7 mouse cellular contexts compared by ENCODE assay signal in genomic region chr10:122447861-122448716, GRCm38 (mm10). TPM values are rescaled to one million over a fixed set of nuclear protein-coding genes. Genes with fewer than 3 reads are reported as not detected.
DNase-seq lines count a peak whose midpoint lies in the region; ATAC-seq lines count a peak whose summit lies in the region.

Gene Avpr1a, plus strand, starts transcription at chr10:122448499.

- no peaks in the 10 kb centered on the region for H3K9me3 ChIP-seq in forebrain, embryonic 11.5 days (ENCODE audit: control insufficient read depth, low read length)
- H3K9me3 ChIP-seq in hindbrain, embryonic 15.5 days: no peaks in the 10 kb centered on the region
- H3K9me3 ChIP-seq in midbrain, embryonic 10.5 days (replicated peaks): no peaks in the 10 kb centered on the region

- H3K36me3 ChIP-seq in forebrain, embryonic 11.5 days (ENCODE audit: control insufficient read depth, insufficient read depth, low read length): no peaks in the 10 kb centered on the region
- H3K36me3 ChIP-seq in hindbrain, embryonic 15.5 days: no peaks in the 10 kb centered on the region
- H3K36me3 ChIP-seq in midbrain, embryonic 10.5 days: no peaks in the 10 kb centered on the region

- ATAC-seq in forebrain, embryonic 11.5 days (replicated peaks; ENCODE audit: low FRiP score): peak; percentile 42
- ATAC-seq in hindbrain, embryonic 15.5 days (ENCODE audit: low FRiP score, low read depth): peak; percentile 42

- 4% methylated on average over 34 of the region's 34 CpGs for WGBS in forebrain, embryonic 11.5 days
- WGBS in hindbrain, embryonic 15.5 days: 4% methylated on average over 34 of the region's 34 CpGs
- 5% methylated on average over 34 of the region's 34 CpGs for WGBS in midbrain, embryonic 10.5 days

- no peak within 1 kb of the TSS for H3K27ac ChIP-seq in forebrain, embryonic 11.5 days (ENCODE audit: low read depth, low read length)
- no peak within 1 kb of the TSS for H3K27ac ChIP-seq in hindbrain, embryonic 15.5 days (replicated peaks)
- H3K27ac ChIP-seq in midbrain, embryonic 10.5 days (replicated peaks): no peak within 1 kb of the TSS

- peak within 1 kb of the TSS; percentile 17; the same call in 1 of the 2 replicates for H3K9ac ChIP-seq in forebrain, embryonic 11.5 days (ENCODE audit: low read length)
- peak within 1 kb of the TSS; percentile 42 for H3K9ac ChIP-seq in hindbrain, embryonic 15.5 days

- 0 out of 2 replicates have a peak, but pooled peaks cover 8% of the 10 kb centered on the region for H3K4me1 ChIP-seq in forebrain, embryonic 11.5 days (replicated peaks; ENCODE audit: control insufficient read depth, insufficient read depth, low read length)
- H3K4me1 ChIP-seq in hindbrain, embryonic 15.5 days (replicated peaks): peaks cover 19% of the 10 kb centered on the region
- peaks cover 20% of the 10 kb centered on the region for H3K4me1 ChIP-seq in midbrain, embryonic 10.5 days

- peak; percentile 2 for DNase-seq in thymus, postnatal 0 days (ENCODE audit: low spot score)
- no peak for DNase-seq in thymus, postnatal 14 days
- peak; percentile 64 for DNase-seq in forebrain, embryonic 11.5 days (ENCODE audit: low spot score)
- DNase-seq in midbrain, embryonic 10.5 days (ENCODE audit: low spot score): peak; percentile 43
- no peak for DNase-seq in B cell, adult 2 months
- DNase-seq in layer of hippocampus, adult 9-11 months: no peak

- H3K4me3 ChIP-seq in forebrain, embryonic 11.5 days (ENCODE audit: low read depth, low read length): peak within 1 kb of the TSS; percentile 39
- peak within 1 kb of the TSS; percentile 56 for H3K4me3 ChIP-seq in hindbrain, embryonic 15.5 days
- H3K4me3 ChIP-seq in midbrain, embryonic 10.5 days: peak within 1 kb of the TSS; percentile 59

- H3K27me3 ChIP-seq in forebrain, embryonic 11.5 days (ENCODE audit: control insufficient read depth, insufficient read depth, low read length): peaks cover 23% of the 10 kb centered on the region
- H3K27me3 ChIP-seq in hindbrain, embryonic 15.5 days: peaks cover 29% of the 10 kb centered on the region
- H3K27me3 ChIP-seq in midbrain, embryonic 10.5 days (ENCODE audit: low read depth, poor library complexity, severe bottlenecking): peaks cover 44% of the 10 kb centered on the region

- peak within 1 kb of the TSS; percentile 96 for H3K4me2 ChIP-seq in forebrain, embryonic 11.5 days (ENCODE audit: low read depth, low read length, severe bottlenecking)
- peak within 1 kb of the TSS; percentile 88 for H3K4me2 ChIP-seq in hindbrain, embryonic 15.5 days

RNA-seq across cellular contexts. Expression of gene Avpr1a, which starts in this region (rescaled TPM):
- polyA plus RNA-seq in thymus, postnatal 0 days (2015; fragmentation: Nextera tagmentation; extraction: Ambion mirVana): 0.90 and 1.5 TPM in 2 replicates
- polyA plus RNA-seq in forebrain, embryonic 11.5 days (2014; fragmentation: Nextera tagmentation; extraction: Ambion mirVana): 0.20 and 0.25 TPM in 2 replicates
- 2.9 and 3.2 TPM in 2 replicates for polyA plus RNA-seq in hindbrain, embryonic 15.5 days (2015; fragmentation: Nextera tagmentation; extraction: Ambion mirVana)
- 0.06 and 0.25 TPM in 2 replicates for polyA plus RNA-seq in midbrain, embryonic 10.5 days (2016; fragmentation: Nextera tagmentation; extraction: Ambion mirVana)

Comparison
In these comparisons a context has a peak if more than half of its experiments do, and no peak if none do; other contexts are left out.
1. Peak in DNase-seq, ATAC-seq, H3K4me3 ChIP-seq, H3K9ac ChIP-seq and H3K4me2 ChIP-seq in forebrain, embryonic 11.5 days; RNA of the gene not detected or under 1 TPM.
2. Peak in DNase-seq and H3K4me3 ChIP-seq in midbrain, embryonic 10.5 days; RNA of the gene not detected or under 1 TPM.